Mouse (Mus musculus): ENCODE data around the gene Ckap4. TPM values are rescaled to one million over a fixed set of nuclear protein-coding genes. Genes with fewer than 3 reads are reported as not detected.
"Not testable (repeated sequence)": the region's sequence is repeated elsewhere in the genome, so short reads cannot be mapped to it uniquely, and the experiment has no call there.

The Ckap4 gene
- total RNA-seq, 2 experiments from 2014 or later, result 62.1 to 65.7 TPM

GRCm38 (mm10) chr10:84549146-84549919, 15.5 kb upstream of the Ckap4 start:
- DNase-seq, result no peak

DNA sequence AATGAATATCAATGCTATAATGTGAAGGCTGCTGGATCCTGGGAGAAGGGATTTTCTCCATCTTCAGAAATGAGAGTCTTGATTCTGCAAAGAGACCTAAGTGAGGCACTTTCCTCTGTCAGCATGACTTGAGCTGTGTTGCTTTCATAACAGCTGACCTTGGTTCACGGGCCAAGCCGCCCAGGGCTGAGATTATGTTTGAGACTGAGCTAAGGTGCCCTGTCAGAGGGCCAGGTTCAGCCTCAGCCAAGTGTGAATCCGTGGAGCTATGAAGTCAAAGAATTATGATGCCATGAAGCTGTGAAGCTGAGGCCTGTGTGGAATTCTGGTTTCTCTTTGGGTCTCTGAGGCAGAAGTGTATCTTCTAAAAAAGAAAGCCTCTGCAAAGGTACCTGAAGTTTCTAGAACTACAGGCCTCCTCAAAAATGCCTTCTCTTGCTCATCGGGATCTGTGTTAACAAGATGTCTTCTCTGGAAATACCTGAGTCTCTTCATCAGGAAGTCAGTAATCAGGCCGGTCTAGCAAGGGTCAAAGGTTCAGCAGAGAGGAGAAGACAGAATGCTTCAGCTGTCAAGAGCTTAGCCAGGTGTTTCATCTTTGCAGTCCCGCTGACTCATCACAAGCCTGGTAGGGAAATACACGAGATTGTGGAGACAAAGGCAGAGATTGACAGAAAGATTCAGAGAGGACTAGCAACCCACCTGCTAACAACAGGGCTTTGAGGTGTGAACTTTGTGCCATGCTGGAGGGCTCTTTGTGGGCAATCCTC, 11.2 kb upstream of the Ckap4 start:
- DNase-seq, result peak; percentile 54

DNA sequence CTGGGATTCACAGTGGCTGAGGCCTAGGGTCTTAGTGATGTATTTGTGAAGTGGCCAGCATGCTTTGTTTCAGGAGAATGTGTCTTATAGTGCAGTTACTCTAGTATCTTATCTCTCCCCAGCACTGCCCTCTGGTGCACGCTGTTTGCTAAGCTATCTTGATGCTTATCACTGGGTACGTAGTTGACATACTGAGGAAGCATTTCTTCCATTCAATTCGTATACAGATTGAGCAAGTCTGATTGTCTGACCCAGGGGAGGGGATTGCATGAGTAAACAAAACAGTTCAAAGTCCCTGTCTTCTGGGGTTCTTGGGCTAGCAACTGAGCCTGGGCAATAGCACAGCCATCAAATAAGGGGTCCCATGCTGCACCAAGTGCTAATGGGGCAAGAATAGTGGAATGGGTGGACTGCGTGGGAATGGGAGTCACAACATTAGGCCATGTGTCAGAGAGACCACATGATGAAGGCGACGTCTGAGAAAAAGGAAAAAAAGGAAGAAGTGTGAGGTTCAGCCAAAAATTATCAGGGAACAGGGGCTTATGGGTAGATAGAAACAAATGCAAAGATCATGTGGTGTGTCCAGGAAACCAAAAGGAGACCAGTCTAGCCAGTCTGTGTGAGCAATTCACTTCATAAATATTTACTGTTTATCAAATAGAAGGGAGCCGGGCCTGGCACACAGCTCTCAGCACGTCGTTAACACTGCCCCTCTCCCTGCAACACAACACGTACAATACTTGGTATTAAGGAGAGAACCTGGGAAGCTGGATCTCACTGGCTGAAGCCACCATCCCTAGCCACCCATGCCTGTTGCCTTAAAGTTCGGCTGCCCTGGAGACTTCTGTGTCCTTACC, 9.2 kb upstream of the Ckap4 start:
- no peak for DNase-seq

DNA sequence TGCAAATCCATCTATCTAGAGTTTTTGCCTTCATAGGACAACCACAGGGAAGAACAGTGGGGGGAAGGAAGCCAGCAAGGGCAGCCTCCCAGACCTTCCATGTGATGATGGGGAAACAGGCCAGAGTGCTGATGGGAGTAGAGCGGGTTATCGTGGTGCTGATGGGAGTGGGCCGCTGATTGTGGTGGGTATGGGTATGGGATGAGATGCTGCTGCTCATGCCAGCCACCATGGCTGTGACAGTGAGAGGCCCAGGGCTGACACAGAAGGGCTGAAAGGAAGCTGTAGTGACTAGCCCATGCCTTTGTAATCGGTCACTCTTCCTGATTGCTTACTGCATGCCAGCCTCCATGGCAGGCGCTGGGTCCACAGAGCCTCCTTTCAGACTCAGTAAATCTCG, 5.8 kb upstream of the Ckap4 start:
- no peak for DNase-seq

DNA sequence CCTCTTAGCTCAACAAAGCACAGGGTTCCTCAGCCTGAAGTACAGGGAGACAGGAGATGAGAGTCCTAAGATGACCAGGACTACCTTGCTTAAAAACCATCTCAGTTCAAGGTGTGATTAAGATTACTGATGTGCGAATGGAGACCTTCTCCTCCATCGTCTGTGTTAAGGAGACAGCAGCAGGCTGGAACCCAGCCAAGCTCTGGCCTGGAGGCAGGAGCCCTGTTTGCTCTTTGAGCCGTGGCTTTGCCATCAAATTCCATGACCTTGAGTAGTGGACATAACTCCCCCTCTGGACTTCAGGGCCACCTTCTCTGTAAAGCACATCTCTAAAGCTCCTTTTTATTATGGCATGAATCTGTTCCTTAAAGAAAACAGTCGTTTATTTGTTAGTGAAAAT, 2.0 kb upstream of the Ckap4 start:
- peak; percentile 64 for DNase-seq

DNA sequence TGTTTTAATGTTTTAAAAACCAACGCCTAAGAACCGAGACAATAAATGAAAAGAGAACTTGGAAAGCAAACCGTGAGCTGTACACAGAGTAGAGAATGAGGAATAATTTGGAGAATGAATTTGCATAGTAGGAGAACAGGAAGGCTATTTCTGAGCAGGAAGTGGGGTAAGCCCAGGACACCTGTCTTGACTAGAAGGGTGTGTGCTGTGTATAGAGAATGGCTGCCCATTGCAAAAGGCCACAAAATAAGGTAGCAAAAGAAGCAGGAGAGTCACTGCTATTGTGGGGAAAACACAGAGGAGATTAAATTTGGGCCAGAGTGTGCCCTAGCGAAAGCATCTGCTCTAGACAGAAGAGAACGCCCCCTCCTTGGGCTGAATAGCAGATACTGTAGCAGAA, 1.6 kb upstream of the Ckap4 start:
- DNase-seq, result no peak

- DNase-seq, result peak; percentile 73
Measured at GRCm38 (mm10) chr10:84532911-84533882, 665 bp downstream of the Ckap4 start.

DNA sequence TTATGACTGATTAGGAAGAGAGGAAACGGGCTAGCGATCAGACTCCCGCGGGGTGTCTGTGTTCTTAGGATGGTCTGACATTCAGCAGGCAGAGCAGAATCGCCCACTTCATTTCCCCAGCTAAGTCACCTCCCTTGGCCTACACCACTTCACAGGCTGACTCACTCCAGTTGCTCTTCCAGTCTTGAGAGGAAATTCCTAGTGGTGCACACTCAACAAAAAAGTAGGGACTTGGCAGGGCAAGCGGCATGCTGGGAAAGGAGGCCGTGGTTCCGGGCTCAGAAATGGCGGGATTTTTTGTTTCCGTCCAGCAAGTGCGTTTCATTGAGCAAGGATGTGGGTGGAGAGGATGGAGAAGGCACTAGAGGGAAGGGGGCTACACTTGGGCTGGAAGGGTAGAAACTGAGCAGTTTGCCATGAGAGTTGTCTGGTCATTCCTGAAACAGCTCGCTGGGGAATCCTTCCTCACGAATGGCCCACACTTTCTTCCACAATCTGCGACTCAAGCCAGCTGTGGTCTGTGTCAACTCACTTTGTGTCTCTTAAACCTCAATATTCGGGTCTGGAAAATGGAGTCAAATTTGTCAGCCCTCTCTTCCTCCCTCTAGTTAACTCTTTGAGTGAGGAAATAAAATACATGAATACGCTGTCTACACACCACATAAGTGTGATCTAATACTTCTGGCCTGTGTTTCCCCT, 1.5 kb downstream of the Ckap4 start:
- peak; percentile 58 for DNase-seq

DNA sequence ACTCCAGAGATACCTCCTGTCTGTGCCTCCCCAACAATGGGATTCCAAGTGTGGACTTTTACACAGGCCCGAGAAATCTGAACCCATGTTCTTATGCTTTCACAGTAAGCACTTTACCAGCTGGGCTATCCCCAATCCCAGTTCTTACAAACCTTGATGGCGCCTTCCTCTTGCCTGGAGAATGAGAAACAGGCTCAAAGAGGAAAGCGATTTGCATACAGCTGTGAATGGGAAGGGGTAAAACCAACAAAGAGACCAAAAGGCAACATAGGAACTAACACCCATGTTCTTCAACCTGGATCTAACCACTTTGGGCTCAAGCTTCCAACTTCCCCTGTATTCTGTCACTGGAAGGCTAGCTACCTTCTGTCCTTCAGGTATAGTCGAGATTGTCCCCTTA, 2.3 kb downstream of the Ckap4 start:
- no peak for DNase-seq

DNA sequence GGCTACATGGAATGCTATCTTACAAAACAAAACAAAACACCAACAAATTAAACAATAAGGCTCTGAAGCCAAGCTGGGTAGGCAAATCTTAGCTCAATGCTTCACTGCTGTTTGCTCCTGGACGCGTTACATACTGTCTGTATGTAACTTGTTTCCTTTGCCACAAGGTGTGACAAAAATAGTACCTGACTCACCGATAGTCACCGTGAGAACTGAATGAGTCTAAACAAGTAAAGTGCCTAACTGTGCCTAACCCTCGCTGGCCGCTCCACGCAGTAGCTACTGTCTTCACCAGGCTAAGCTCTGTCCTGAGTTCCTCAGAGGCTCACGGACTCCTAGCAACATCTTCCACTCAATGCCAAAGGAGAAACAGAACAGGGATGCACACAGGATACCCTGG, 3.5 kb downstream of the Ckap4 start:
- no peak for DNase-seq

DNA sequence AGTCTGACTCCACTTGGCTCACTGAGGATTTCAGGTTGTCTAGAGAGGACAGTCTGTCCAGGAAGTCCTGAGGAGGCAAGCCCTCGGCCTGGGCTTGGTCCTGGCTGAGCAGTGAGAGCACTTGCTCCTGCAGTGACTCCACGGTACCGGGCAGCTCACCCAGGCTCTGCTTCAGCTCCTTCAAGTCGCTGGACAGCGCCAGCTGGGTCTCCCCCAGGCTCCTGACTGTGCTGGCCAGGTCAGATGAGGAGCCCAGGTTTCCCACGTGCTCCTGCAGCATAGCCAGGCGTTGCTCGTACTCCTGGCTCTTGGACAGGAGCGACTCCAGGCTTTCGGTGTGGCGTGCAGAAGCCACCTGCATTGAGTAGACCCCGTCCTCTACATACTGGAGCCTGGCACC, 6.2 kb downstream of the Ckap4 start:
- DNase-seq, result no peak

- DNase-seq, result no peak
Measured at GRCm38 (mm10) chr10:84527070-84527469, 6.8 kb downstream of the Ckap4 start.

DNA sequence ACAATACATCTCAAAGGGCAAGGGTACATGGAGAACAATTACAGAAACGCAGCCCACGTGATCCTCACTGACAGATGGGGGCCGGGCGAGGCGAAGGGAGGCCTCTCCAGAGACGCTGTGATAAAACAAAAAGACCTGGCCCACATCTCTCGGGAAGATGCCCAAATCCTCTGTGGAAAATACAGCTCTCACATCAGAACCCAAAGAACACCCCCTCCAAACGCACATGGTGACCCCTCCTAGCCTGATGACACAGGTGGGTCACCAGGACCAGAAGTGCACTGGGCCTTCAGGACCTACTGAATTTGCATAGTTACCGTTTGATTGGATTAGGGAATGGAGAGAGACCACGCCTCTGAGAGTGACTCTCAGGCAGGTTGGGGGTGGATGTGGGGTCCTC, 7.4 kb downstream of the Ckap4 start:
- DNase-seq, result no peak

DNA sequence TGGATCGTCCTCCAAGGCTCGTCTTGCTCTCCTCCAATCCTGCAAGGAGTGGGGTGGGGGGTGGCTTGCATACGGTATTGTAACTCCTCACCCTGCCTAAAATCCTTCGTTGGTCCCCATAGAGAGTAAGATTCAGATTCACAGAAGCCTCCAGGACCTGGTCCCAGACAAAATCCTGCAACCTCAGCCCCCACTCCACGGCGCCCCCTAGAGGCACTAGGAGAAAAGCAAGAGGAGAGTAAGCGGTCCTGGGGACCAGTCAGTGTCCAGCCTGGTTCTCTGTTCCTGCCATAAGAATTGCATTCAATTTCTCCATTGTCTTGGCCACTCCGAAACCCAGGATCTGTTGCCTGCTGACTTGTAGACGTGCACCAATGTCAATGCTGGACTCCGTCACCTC, 10.2 kb downstream of the Ckap4 start:
- DNase-seq, result peak; percentile 42

- DNase-seq, result peak; percentile 50
Measured at GRCm38 (mm10) chr10:84516414-84516927, 17.4 kb downstream of the Ckap4 start.

DNA sequence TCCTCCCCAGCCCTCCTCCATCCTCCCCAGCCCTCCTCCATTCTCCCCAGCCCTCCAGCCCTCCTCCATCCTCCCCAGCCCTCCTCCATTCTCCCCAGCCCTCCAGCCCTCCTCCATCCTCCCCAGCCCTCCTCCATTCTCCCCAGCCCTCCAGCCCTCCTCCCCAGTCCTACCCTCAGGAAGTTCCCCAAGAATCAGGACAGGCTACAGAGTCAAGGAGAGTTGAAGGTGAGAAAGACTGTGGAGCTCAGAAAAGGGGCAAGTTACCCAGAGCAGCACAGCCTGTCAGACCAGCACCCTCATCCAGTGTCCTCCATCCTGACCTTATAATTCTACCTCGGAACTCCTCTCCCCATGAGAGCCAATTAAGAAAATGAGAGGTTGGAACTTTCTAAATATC, 17.9 kb downstream of the Ckap4 start:
- not testable (repeated sequence) for DNase-seq

DNA sequence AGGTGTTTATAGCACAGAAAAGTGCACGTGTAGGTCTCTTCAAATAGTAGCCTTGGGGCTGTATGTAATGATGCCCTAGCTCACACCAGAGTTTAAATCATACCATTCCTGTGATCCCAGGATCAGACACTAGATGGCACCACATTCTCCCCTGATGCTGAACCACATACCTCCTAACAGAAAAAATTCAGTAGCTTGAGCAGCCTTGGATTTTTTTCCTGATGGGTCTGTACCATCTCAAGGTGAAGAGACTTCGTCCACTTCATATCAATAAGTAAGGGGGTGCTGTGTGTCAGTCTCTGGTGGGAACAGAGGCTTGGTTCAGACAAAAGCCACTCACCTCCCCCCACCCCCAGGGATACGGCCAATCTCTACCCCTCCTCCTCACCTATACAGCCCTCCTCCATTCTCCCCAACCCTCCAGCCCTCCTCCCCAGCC, 18.3 kb downstream of the Ckap4 start:
- peak; percentile 84 for DNase-seq

DNA sequence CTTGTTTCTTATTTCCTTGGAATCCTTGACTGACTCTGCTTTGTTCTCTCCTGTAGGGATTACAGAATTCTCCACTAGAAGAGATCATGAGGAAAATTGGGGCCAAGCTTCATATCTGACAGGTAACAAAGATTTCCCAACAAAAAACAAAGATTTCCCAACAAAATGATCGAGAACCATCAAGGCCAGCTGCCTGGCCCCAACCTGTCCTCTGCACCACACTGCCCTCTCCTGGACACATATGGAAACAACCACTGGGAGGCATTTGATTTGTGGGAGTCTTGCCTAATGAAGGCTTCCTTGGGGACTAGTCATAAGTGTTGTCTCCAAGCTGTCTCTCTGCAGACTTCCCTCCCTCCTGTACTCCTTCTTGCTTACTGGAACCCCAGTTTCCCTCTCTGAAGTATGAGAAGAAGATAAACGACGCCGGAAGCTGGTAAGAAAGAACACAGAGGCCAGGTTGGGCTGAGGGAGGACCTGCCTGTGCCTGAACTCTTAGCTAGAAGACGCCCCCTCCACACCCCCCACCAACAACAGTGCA, 19.8 kb downstream of the Ckap4 start:
- peak; percentile 88 for DNase-seq

DNA sequence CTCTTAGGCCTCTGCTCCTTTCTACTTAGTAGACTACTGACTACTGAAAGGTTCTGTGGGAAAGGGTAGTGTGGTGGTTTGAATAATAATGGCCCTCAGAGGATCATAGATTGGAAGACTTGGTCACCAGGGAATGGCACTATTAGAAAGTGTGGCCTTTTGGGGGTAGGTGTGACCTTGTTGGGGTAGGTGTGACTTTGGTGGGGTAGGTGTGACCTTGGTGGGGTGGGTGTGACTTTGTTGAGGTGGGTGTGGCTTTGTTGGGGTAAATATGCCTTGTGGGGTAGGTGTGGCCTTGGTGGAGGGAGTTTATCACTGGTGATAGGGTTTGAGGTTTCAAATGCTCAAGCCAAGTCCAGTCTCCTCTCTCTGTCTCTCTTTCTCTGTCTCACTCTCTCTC, 21.1 kb downstream of the Ckap4 start:
- DNase-seq, result no peak

- no peak for DNase-seq
Measured at GRCm38 (mm10) chr10:84508603-84509002, 25.3 kb downstream of the Ckap4 start.
